Mouse (Mus musculus): Measurements from ENCODE around the gene Cox5a.

DNA sequence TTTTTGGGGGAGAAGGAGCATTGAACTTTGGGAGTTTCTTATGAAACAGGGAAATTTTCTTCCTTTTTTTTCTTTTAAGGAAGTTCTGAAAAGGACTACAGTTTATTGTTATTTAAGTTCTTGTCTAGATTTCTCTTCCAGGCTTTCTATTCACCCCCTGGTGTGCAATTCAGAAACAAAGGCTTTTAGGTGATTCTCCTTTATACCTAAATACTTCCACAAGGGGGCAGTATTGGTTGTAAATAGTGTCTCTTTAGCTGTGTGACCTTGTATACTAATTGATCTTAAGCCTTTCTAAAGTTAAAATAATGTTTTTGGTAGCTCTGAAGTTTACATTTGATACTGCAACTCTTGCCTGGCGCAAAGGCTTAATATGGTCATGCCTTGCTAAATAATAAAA is 2.7 kb downstream of the Cox5a start:
- no peak for TF ChIP-seq POLR2A (IDR thresholded peaks at IDR 0.05; ENCODE audit: low read depth, low read length)
- TF ChIP-seq CTCF (IDR thresholded peaks at IDR 0.05; ENCODE audit: borderline replicate concordance, insufficient read depth, low read length) = no peak
